Mouse (Mus musculus): Measurements from ENCODE around the gene Pde4a.
A peak's percentile ranks its signal among the peaks of the same experiment; 100 is the strongest.

DNA sequence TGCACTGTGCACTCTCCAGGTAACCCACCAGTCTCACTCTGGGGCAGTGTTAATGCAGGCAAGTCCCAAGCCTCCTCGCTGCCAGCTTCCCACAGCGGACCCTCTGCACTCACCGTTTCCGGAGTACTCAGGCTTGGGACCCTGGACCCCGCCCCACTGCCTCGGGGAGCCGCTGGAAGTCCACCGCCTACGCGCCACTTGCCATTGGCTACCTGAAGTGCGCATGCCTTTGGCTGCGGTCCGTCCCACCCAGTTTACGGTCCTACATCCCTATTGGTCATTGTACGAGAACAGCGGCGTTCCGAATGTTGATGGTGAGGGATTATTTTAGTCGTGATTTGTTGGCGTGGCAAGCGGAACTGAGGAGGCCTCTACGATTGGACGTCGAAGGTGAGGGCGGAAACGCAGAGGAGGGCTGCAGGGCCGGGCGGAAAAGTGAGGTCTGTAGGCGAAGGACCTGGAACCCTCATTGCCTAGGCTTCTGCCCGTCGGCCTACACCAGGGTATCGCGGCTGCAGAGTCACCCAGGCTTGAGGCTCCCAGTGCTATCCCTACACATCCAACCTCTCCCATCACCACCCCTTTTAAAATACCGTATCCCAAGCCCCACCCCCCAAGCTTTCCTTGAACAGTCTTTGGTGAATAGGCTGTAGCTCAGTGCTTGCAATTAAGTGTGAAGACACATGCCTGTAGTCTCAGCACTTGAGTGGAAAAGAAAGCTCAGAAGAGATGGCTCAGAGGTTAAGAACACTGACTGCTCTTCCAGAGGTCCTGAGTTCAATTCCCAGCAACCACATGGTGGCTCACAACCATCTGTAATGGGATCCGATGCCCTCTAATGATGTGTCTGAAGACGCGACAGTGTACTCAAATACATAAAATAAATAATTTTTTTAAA is 34.2 kb upstream of the Pde4a start, which contains the start of gene Tyk2:
- peak; percentile 85 for TF ChIP-seq POLR2A (IDR thresholded peaks at IDR 0.05; ENCODE audit: insufficient read depth, low read length)
- no peak for TF ChIP-seq CTCF (IDR thresholded peaks at IDR 0.05; ENCODE audit: low read depth, low read length)
- TF ChIP-seq EP300 (IDR thresholded peaks at IDR 0.05; ENCODE audit: insufficient read depth, low read depth, low read length), result no peak

All from ES-Bruce4 (cell line).